Mouse (Mus musculus) heart, postnatal 0 days (tissue): ENCODE measurements at regions not wholly inside any gene's neighbourhood (a gene's known extent, or its start where the extent isn't known, plus 50 kb on each side); places are given as distances from the start of the nearest gene placed in this dataset.

Source experiments
- ATAC-seq: fragments of 200-750 bp; cut with Nextera tagmentation; 2 replicates; pipeline ENCODE4 v1.8.0; 2017; ENCODE audit warnings: low read depth, moderate number of reproducible peaks, moderate library complexity; ENCODE audit not compliant: insufficient read depth
- DNase-seq: peaks from one replicate; pipeline ENCODE4 v3.0.0-alpha.2; 2016; ENCODE audit warnings: low spot score
- H3K27ac ChIP-seq: fragments of 300-500 bp; sonication (generic); 2 replicates; pipeline ENCODE4 v1.5.1; 2014; ENCODE audit warnings: low read depth, mild to moderate bottlenecking
- H3K27me3 ChIP-seq: fragments of 300-500 bp; sonication (generic); 2 replicates; pipeline ENCODE4 v1.6.1; 2014; ENCODE audit warnings: low read length, mixed read lengths; ENCODE audit not compliant: control insufficient read depth, insufficient read depth
- H3K36me3 ChIP-seq: fragments of 300-500 bp; sonication (generic); replicated peaks from 2 replicates; pipeline ENCODE4 v1.6.1; 2014; ENCODE audit warnings: low read length, mixed read lengths; ENCODE audit not compliant: control insufficient read depth, insufficient read depth
- H3K4me1 ChIP-seq: fragments of 300-500 bp; sonication (generic); 2 replicates; pipeline ENCODE4 v1.6.1; 2014; ENCODE audit warnings: antibody characterized with exemption; ENCODE audit not compliant: control insufficient read depth, insufficient read depth
- H3K4me2 ChIP-seq: fragments of 300-500 bp; sonication (generic); 2 replicates; pipeline ENCODE4 v1.6.1; 2014; ENCODE audit warnings: low read depth, mild to moderate bottlenecking, low read length, moderate library complexity
- H3K4me3 ChIP-seq: fragments of 300-500 bp; sonication (generic); 2 replicates; pipeline ENCODE4 v1.5.1; 2014; ENCODE audit warnings: low read depth, low read length
- H3K9ac ChIP-seq: fragments of 300-500 bp; sonication (generic); replicated peaks from 2 replicates; pipeline ENCODE4 v1.6.1; 2014; ENCODE audit warnings: low read depth, low read length, mixed read lengths
- H3K9me3 ChIP-seq: fragments of 300-500 bp; sonication (generic); replicated peaks from 2 replicates; pipeline ENCODE4 v1.6.1; 2016; ENCODE audit warnings: low read length; ENCODE audit not compliant: control insufficient read depth
- CTCF ChIP-seq: IDR thresholded peaks from 2 replicates; pipeline ENCODE4 v1.5.1; 2016; ENCODE audit warnings: antibody characterized with exemption, control low read depth, low read depth
- EP300 ChIP-seq: IDR thresholded peaks from 2 replicates; pipeline ENCODE4 v1.6.1; 2016; ENCODE audit warnings: antibody characterized with exemption, low read depth
- WGBS: fragments of 180-500 bp; shearing (Covaris S2); extraction: QIAGEN DNeasy Blood & Tissue Kit; methylation state at CpG from one replicate; pipeline ENCODE4 v1.1.7; 2014; 5-methylcytosine and 5-hydroxymethylcytosine counted together

DNA sequence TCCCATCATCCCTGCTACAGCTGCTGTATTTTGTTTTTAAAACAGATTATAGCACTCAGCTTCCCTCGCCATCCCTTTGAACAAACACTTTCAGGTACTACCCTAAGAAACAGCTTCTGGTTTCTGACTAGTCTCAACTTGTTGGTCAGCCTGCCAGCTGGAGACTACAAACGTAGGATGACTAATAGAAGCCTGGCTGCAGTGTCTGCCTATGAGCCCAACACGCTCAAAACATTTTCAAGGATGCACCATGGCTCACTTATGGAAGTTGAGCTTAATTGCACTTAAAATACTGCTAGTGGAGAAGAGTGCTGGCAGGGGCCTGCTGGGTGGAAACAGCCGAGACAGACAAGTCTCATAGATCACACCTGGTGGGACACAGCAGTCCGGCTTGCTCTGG, 234.4 kb upstream of the Tenm4 start:
- TF ChIP-seq CTCF (no peak), EP300 (no peak)
- ATAC-seq (no peak), DNase-seq (no peak)
- H3K4me2 ChIP-seq = no peak overlapping the region
- no peaks in the 10 kb centered on the region for H3K9me3 ChIP-seq
- H3K4me3 ChIP-seq = no peak overlapping the region
- no peaks in the 10 kb centered on the region for H3K4me1 ChIP-seq
- no peak overlapping the region for H3K9ac ChIP-seq
- no peak overlapping the region for H3K27ac ChIP-seq
- 63% methylated on average over 5 of the region's 5 CpGs for WGBS
- no peaks in the 10 kb centered on the region for H3K36me3 ChIP-seq
- no peaks in the 10 kb centered on the region for H3K27me3 ChIP-seq

GRCm38 (mm10) chr7:95943420-95943819, 227.6 kb upstream of the Tenm4 start:
- no peaks in the 10 kb centered on the region for H3K4me1 ChIP-seq
- H3K4me3 ChIP-seq = no peak overlapping the region
- ATAC-seq = no peak
- no peak for TF ChIP-seq EP300
- no peak for TF ChIP-seq CTCF
- no peak for DNase-seq
- no peak overlapping the region for H3K27ac ChIP-seq
- no peak overlapping the region for H3K9ac ChIP-seq
- peaks cover 8% of the 10 kb centered on the region; the same call in 1 of the 2 replicates for H3K9me3 ChIP-seq
- H3K27me3 ChIP-seq = no peaks in the 10 kb centered on the region
- no peaks in the 10 kb centered on the region for H3K36me3 ChIP-seq
- WGBS = 82% methylated on average over 6 of the region's 6 CpGs
- H3K4me2 ChIP-seq = no peak overlapping the region

- TF ChIP-seq EP300 (no peak), CTCF (no peak)
These were observed 218.7 kb upstream of the Tenm4 start for GRCm38 (mm10) chr7:95952395-95952794.

DNA sequence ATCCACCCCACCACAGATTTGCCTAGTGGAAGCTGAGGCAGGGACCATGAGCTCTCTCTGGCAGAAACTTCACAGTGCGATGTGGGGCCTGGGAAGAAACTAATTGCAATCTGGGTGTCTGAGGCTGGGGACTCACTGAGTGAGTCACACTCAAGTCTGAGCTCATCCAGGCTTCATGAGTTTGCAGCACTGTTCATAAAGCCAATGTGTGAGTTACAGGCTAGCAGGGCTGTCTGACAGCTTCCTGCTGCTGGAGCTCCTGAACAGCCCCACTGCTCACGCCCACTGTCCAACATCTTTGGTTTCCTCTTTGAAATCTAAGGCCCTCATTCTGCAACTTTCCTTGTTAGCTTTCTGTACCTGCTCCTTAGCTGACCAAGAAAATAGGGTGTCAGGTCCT, 216.5 kb upstream of the Tenm4 start:
- no peaks in the 10 kb centered on the region for H3K36me3 ChIP-seq
- H3K27me3 ChIP-seq = no peaks in the 10 kb centered on the region
- no peaks in the 10 kb centered on the region for H3K9me3 ChIP-seq
- WGBS = 80% methylated on average over 2 of the region's 2 CpGs
- no peak overlapping the region for H3K4me3 ChIP-seq
- DNase-seq (no peak), ATAC-seq (no peak)
- H3K4me1 ChIP-seq = no peaks in the 10 kb centered on the region
- no peak overlapping the region for H3K9ac ChIP-seq
- H3K4me2 ChIP-seq = no peak overlapping the region
- no peak overlapping the region for H3K27ac ChIP-seq
- no peak for TF ChIP-seq CTCF
- TF ChIP-seq EP300 = no peak

More at GRCm38 (mm10) chr7:95952395-95952794, 218.7 kb upstream of the Tenm4 start:
- 84% methylated on average over 2 of the region's 2 CpGs for WGBS
- Histone ChIP-seq H3K4me1 (no peaks in the 10 kb centered on the region), H3K9me3 (no peaks in the 10 kb centered on the region), H3K9ac (no peak overlapping the region), H3K36me3 (no peaks in the 10 kb centered on the region), H3K4me3 (no peak overlapping the region), H3K4me2 (no peak overlapping the region), H3K27ac (no peak overlapping the region), H3K27me3 (no peaks in the 10 kb centered on the region)
- ATAC-seq (no peak), DNase-seq (no peak)

- no peak overlapping the region for H3K4me3 ChIP-seq
- DNase-seq (no peak), ATAC-seq (no peak)
- no peaks in the 10 kb centered on the region for H3K27me3 ChIP-seq
- H3K4me2 ChIP-seq = no peak overlapping the region
- 68% methylated on average over 2 of the region's 2 CpGs for WGBS
- H3K9me3 ChIP-seq = no peaks in the 10 kb centered on the region
- no peak overlapping the region for H3K27ac ChIP-seq
- no peaks in the 10 kb centered on the region for H3K4me1 ChIP-seq
- H3K36me3 ChIP-seq = no peaks in the 10 kb centered on the region
- no peak overlapping the region for H3K9ac ChIP-seq
- TF ChIP-seq CTCF (no peak), EP300 (no peak)
These were observed 215.9 kb upstream of the Tenm4 start for GRCm38 (mm10) chr7:95955119-95955518.

DNA sequence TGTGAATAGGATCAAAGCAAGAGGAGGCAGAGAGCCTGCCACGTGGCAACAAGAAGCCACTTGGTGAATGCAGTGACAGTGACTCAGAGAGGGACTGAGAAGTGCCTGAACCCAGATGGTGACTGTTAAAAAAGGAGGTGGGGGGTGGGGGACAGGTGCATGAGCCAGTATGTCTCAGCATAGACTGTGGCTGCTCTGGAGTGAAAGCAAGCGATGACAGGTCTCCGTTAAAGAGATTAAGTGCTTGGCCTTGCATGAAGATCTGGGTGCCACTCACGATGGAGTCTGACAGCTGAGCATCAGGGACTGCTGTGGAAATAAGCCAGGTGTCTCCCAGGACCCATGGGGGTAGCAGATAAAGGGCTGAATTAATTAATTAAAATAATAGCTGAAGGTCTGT, 212.0 kb upstream of the Tenm4 start:
- no peaks in the 10 kb centered on the region for H3K4me1 ChIP-seq
- no peaks in the 10 kb centered on the region for H3K27me3 ChIP-seq
- 44% methylated on average over 4 of the region's 4 CpGs for WGBS
- no peak for TF ChIP-seq EP300
- no peak for TF ChIP-seq CTCF
- no peak for ATAC-seq
- no peak overlapping the region for H3K9ac ChIP-seq
- H3K27ac ChIP-seq = no peak overlapping the region
- no peaks in the 10 kb centered on the region for H3K36me3 ChIP-seq
- no peak for DNase-seq
- no peaks in the 10 kb centered on the region for H3K9me3 ChIP-seq
- no peak overlapping the region for H3K4me3 ChIP-seq
- no peak overlapping the region for H3K4me2 ChIP-seq
